Mouse (Mus musculus) urinary bladder, postnatal 4 days (tissue): ENCODE measurements around the gene Gria1.

ENCODE experiments used
- DNase-seq, 2 experiments: peaks; one replicate each; pipeline ENCODE4 v3.0.0; 2021 to 2022; ENCODE audit warnings: low spot score in 2 of 2

Gene Gria1

GRCm38 (mm10) chr11:57011024-57011690 lies at the start of gene Gria1:
Gene Gria1, plus strand, starts transcription at chr11:57011387.
- no peak for DNase-seq

- DNase-seq = no peak
These were observed 49.4 kb upstream of the Gria1 start for GRCm38 (mm10) chr11:56961751-56962150.

GRCm38 (mm10) chr11:56972814-56973213 lies 38.4 kb upstream of the Gria1 start:
- no peak for DNase-seq

- no peak for DNase-seq
These were observed 26.7 kb upstream of the Gria1 start for GRCm38 (mm10) chr11:56984321-56985000.

- DNase-seq = no peak
These were observed 25.7 kb upstream of the Gria1 start for GRCm38 (mm10) chr11:56985457-56985856.

GRCm38 (mm10) chr11:56999601-57000001 lies 11.6 kb upstream of the Gria1 start:
- DNase-seq = no peak

- no peak for DNase-seq
These were observed 6.6 kb upstream of the Gria1 start for GRCm38 (mm10) chr11:57004611-57005010.

GRCm38 (mm10) chr11:57005341-57005740 lies 5.8 kb upstream of the Gria1 start:
- no peak for DNase-seq

- no peak for DNase-seq
These were observed 3.4 kb upstream of the Gria1 start for GRCm38 (mm10) chr11:57007790-57008189.

GRCm38 (mm10) chr11:57010611-57011010 lies 576 bp upstream of the Gria1 start:
- DNase-seq = no peak

GRCm38 (mm10) chr11:57011691-57012039 lies 478 bp downstream of the Gria1 start:
- no peak for DNase-seq

- no peak for DNase-seq
These were observed 1.2 kb downstream of the Gria1 start for GRCm38 (mm10) chr11:57012287-57012921.

- DNase-seq = no peak
These were observed 2.4 kb downstream of the Gria1 start for GRCm38 (mm10) chr11:57013464-57014190.

GRCm38 (mm10) chr11:57014396-57014795 lies 3.2 kb downstream of the Gria1 start:
- DNase-seq = no peak

- DNase-seq = no peak
These were observed 7.3 kb downstream of the Gria1 start for GRCm38 (mm10) chr11:57018536-57018935.

- no peak for DNase-seq
These were observed 11.2 kb downstream of the Gria1 start for GRCm38 (mm10) chr11:57022400-57022799.

GRCm38 (mm10) chr11:57030448-57030847 lies 19.3 kb downstream of the Gria1 start:
- DNase-seq = no peak

GRCm38 (mm10) chr11:57038807-57039206 lies 27.6 kb downstream of the Gria1 start:
- no peak for DNase-seq

- DNase-seq = no peak
These were observed 28.1 kb downstream of the Gria1 start for GRCm38 (mm10) chr11:57039306-57039705.

GRCm38 (mm10) chr11:57042057-57042456 lies 30.9 kb downstream of the Gria1 start:
- DNase-seq = no peak

GRCm38 (mm10) chr11:57044146-57044545 lies 33.0 kb downstream of the Gria1 start:
- DNase-seq = no peak
